Mouse (Mus musculus) ES-Bruce4 (cell line): Measurements from ENCODE around the gene Tssk6. TPM values are rescaled to one million over a fixed set of nuclear protein-coding genes. Genes with fewer than 3 reads are reported as not detected.

ENCODE experiments used
- H3K27ac ChIP-seq: 2 replicates; pipeline ENCODE4 v1.5.1; 2012; ENCODE audit warnings: low read length, inconsistent platforms; ENCODE audit not compliant: insufficient read depth
- H3K27me3 ChIP-seq: 2 replicates; pipeline ENCODE4 v1.6.1; 2012; ENCODE audit warnings: mild to moderate bottlenecking, low read length, inconsistent platforms; ENCODE audit not compliant: control insufficient read depth, poor library complexity, insufficient read depth, severe bottlenecking
- H3K36me3 ChIP-seq: 2 replicates; pipeline ENCODE4 v1.6.1; 2012; ENCODE audit warnings: inconsistent platforms, mild to moderate bottlenecking, low read length, moderate library complexity; ENCODE audit not compliant: control insufficient read depth, poor library complexity, insufficient read depth, severe bottlenecking
- H3K4me1 ChIP-seq: one replicate; pipeline ENCODE4 v1.8.1; 2011; ENCODE audit warnings: low read length; ENCODE audit not compliant: control insufficient read depth, insufficient read depth
- H3K4me3 ChIP-seq: 2 replicates; pipeline ENCODE4 v1.5.1; 2011; ENCODE audit warnings: low read depth, mild to moderate bottlenecking, low read length
- H3K9ac ChIP-seq: 2 replicates; pipeline ENCODE4 v1.6.1; 2012; ENCODE audit warnings: low read depth, mild to moderate bottlenecking, inconsistent platforms; ENCODE audit not compliant: poor library complexity, severe bottlenecking
- H3K9me3 ChIP-seq: replicated peaks from 2 replicates; pipeline ENCODE4 v1.6.1; 2012; ENCODE audit warnings: mild to moderate bottlenecking, low read length, inconsistent platforms; ENCODE audit not compliant: control insufficient read depth, poor library complexity, insufficient read depth, severe bottlenecking
- CTCF ChIP-seq: IDR thresholded peaks from one replicate; pipeline ENCODE4 v1.8.1; 2011; ENCODE audit warnings: low read depth, low read length
- EP300 ChIP-seq: IDR thresholded peaks from 2 replicates; pipeline ENCODE4 v1.6.1; 2011; ENCODE audit warnings: low read depth, low read length; ENCODE audit not compliant: insufficient read depth
- POLR2A ChIP-seq: IDR thresholded peaks from one replicate; pipeline ENCODE4 v1.8.1; 2011; ENCODE audit warnings: low read length; ENCODE audit not compliant: insufficient read depth
- polyA plus RNA-seq: library from polyadenylated mRNA; stranded (reverse); fragments of >200 nt; gene quantifications from 2 replicates; pipeline ENCODE4 v1.2.4, GENCODE M21; 2011; ENCODE audit warnings: low read depth; ENCODE audit not compliant: missing spikeins, insufficient read depth, insufficient read length

The Tssk6 gene
- polyA plus RNA-seq, 1 experiment = not detected

GRCm38 (mm10) chr8:69934582-69934981, 32.6 kb downstream of the Tssk6 start:
- no peak for TF ChIP-seq CTCF
- no peak for TF ChIP-seq EP300
- no peak for TF ChIP-seq POLR2A
- peaks cover 27% of the 10 kb centered on the region for H3K36me3 ChIP-seq
- H3K27ac ChIP-seq = peak overlapping the region; percentile 98

GRCm38 (mm10) chr8:69935431-69935830, 33.4 kb downstream of the Tssk6 start:
- H3K27ac ChIP-seq = peak overlapping the region; percentile 98

More at GRCm38 (mm10) chr8:69934582-69934981, 32.6 kb downstream of the Tssk6 start:
- Histone ChIP-seq H3K27me3 (no peaks in the 10 kb centered on the region), H3K9me3 (no peaks in the 10 kb centered on the region), H3K4me3 (no peak overlapping the region), H3K9ac (peak overlapping the region; percentile 6; the same call in 1 of the 2 replicates), H3K4me1 (peaks cover 11% of the 10 kb centered on the region)

GRCm38 (mm10) chr8:69936050-69936794, 34.2 kb downstream of the Tssk6 start:
- Histone ChIP-seq H3K27me3 (no peaks in the 10 kb centered on the region), H3K4me1 (peaks cover 18% of the 10 kb centered on the region), H3K9me3 (no peaks in the 10 kb centered on the region), H3K36me3 (peaks cover 22% of the 10 kb centered on the region), H3K9ac (peak overlapping the region; percentile 46), H3K27ac (peak overlapping the region; percentile 98), H3K4me3 (peak overlapping the region; percentile 40)
- no peak for TF ChIP-seq POLR2A
- TF ChIP-seq EP300 = peak; percentile 87

More at GRCm38 (mm10) chr8:69935431-69935830, 33.4 kb downstream of the Tssk6 start:
- TF ChIP-seq CTCF (no peak), EP300 (peak; percentile 28; the same call in 1 of the 2 replicates)
- Histone ChIP-seq H3K9ac (peak overlapping the region; percentile 46), H3K4me1 (peaks cover 17% of the 10 kb centered on the region), H3K36me3 (peaks cover 27% of the 10 kb centered on the region), H3K9me3 (no peaks in the 10 kb centered on the region), H3K4me3 (peak overlapping the region; percentile 28), H3K27me3 (no peaks in the 10 kb centered on the region)

GRCm38 (mm10) chr8:69937466-69937865, 35.5 kb downstream of the Tssk6 start:
- H3K36me3 ChIP-seq = peaks cover 22% of the 10 kb centered on the region
- H3K4me3 ChIP-seq = no peak overlapping the region
- H3K9ac ChIP-seq = no peak overlapping the region
- no peaks in the 10 kb centered on the region for H3K27me3 ChIP-seq
- peak overlapping the region; percentile 98 for H3K27ac ChIP-seq
- H3K4me1 ChIP-seq = peaks cover 18% of the 10 kb centered on the region
- TF ChIP-seq CTCF (no peak), EP300 (no peak), POLR2A (no peak)
- H3K9me3 ChIP-seq = no peaks in the 10 kb centered on the region

GRCm38 (mm10) chr8:69938245-69938982, 36.4 kb downstream of the Tssk6 start:
- no peak overlapping the region for H3K9ac ChIP-seq
- peaks cover 17% of the 10 kb centered on the region for H3K36me3 ChIP-seq
- H3K4me1 ChIP-seq = peaks cover 18% of the 10 kb centered on the region
- peak overlapping the region; percentile 62 for H3K27ac ChIP-seq
- no peak for TF ChIP-seq CTCF
- no peak for TF ChIP-seq EP300
- no peak for TF ChIP-seq POLR2A
- no peak overlapping the region for H3K4me3 ChIP-seq
- H3K9me3 ChIP-seq = no peaks in the 10 kb centered on the region
- no peaks in the 10 kb centered on the region for H3K27me3 ChIP-seq

- no peak for TF ChIP-seq POLR2A
- peak; percentile 83 for TF ChIP-seq EP300
- TF ChIP-seq CTCF = no peak
- Histone ChIP-seq H3K9ac (no peak overlapping the region), H3K27me3 (no peaks in the 10 kb centered on the region), H3K27ac (peak overlapping the region; percentile 85), H3K9me3 (no peaks in the 10 kb centered on the region), H3K4me3 (no peak overlapping the region), H3K36me3 (peaks cover 5% of the 10 kb centered on the region; the same call in 1 of the 2 replicates), H3K4me1 (peaks cover 15% of the 10 kb centered on the region)
These were observed 37.6 kb downstream of the Tssk6 start for GRCm38 (mm10) chr8:69939633-69940032.
